Mouse (Mus musculus) heart, postnatal 0 days (tissue): ENCODE measurements around the gene Cdh22.

Source experiments
- CTCF ChIP-seq: IDR thresholded peaks from 2 replicates; pipeline ENCODE4 v1.5.1; 2016; ENCODE audit warnings: antibody characterized with exemption, control low read depth, low read depth
- EP300 ChIP-seq: IDR thresholded peaks from 2 replicates; pipeline ENCODE4 v1.6.1; 2016; ENCODE audit warnings: antibody characterized with exemption, low read depth

DNA sequence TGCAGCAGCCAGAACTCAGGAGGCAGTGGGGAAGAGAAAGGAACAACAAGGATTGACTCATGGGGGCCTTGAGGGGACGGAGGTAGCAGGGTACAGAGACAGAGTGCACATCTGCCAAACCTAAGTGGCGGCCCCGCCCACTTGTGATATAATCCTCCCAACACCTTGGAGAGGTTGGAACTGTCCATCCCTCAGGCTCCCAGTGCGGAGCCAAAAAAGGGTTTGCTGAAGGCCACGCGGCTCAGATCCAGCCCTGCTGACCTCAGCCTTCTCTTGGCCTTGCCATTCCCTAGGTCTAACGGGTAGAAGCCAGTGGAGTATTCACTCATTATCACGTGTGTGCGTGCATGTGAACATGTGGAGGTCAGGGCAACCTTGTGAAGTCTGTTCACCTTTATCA, 154.0 kb downstream of the Cdh22 start:
- TF ChIP-seq CTCF = no peak
- no peak for TF ChIP-seq EP300
